Mouse (Mus musculus): ENCODE results near the gene Pi16. TPM values are rescaled to one million over a fixed set of nuclear protein-coding genes. Genes with fewer than 3 reads are reported as not detected.

Pi16 gene
- total RNA-seq, 1 experiment: 0.71 TPM

DNA sequence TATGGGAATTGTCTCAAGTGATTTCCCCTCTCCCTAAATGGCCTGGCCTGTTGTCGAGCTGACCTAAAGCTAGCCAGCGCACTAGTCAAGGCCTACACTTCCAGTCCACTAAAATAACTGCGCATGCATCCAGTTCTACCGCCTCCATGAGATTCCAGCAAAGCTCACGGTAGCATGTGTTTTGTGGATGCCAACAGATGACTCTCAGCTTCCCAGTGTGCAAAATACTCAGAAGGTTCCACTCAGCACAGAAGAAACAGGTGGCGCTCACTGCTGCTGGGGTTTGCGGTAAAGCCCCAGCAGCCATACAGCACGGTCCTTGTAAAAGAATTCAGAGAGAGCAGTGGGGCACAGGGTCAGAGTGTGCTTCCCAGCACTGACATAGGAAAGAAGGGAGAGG lies 5.9 kb upstream of the Pi16 start:
- DNase-seq (ENCODE audit: low read depth, low spot score): no peak
- Histone ChIP-seq H3K9ac (ENCODE audit: insufficient read depth, low read depth, low read length, poor library complexity, severe bottlenecking) (no peak overlapping the region), H3K4me1 (ENCODE audit: control insufficient read depth in 2 of 2, insufficient read depth in 2 of 2, low read length in 2 of 2, poor library complexity in 1 of 2) (no peaks in the 10 kb centered on the region; a peak in 1 of 4 replicates), H3K4me3 (ENCODE audit: insufficient read depth in 1 of 2, low read depth in 1 of 2, low read length in 2 of 2, poor library complexity in 1 of 2, severe bottlenecking in 1 of 2) (no peak overlapping the region), H3K36me3 (ENCODE audit: control insufficient read depth, insufficient read depth, low read length, poor library complexity, severe bottlenecking) (no peaks in the 10 kb centered on the region), H3K27ac (ENCODE audit: insufficient read depth, low read depth, low read length, poor library complexity, severe bottlenecking) (no peak overlapping the region), H3K9me3 (ENCODE audit: control insufficient read depth, insufficient read depth, low read depth, low read length) (no peaks in the 10 kb centered on the region)
- TF ChIP-seq CHD2 (IDR thresholded peaks at IDR 0.05; ENCODE audit: low read depth, low read length) (no peak), ZC3H11A (IDR thresholded peaks at IDR 0.05; ENCODE audit: borderline replicate concordance, low read depth, low read length) (no peak), ZNF384 (IDR thresholded peaks at IDR 0.05; ENCODE audit: low read depth, low read length) (no peak), HCFC1 (IDR thresholded peaks at IDR 0.05; ENCODE audit: borderline replicate concordance, insufficient read depth, low read length) (no peak), MAFK (IDR thresholded peaks at IDR 0.05; ENCODE audit: insufficient read depth, low read depth, low read length) (no peak)
- in situ Hi-C loops (cut with MboI; ENCODE audit: low sequenced_read_pairs in 2 of 2, unreplicated experiment in 2 of 2): no loop called here

DNA sequence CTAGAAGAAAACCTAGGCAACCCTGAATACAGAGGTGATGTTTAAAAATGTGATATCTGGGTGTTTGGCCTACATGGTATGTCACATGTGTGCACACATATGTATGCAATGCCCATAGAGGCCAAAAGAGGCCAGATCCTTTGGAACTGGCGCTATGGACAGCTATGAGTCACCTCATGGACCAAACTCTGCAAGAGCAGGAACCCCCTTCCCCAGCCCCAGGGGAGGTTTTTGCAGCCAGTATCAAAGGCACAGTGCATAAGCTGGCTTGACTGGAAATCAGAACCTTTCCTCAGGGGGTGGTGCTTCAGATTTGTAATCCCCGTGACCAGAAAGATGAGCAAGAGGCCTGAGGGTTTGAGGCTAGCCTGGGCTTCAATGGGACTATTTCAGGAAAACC lies 5.4 kb upstream of the Pi16 start:
- H3K9me3 ChIP-seq (ENCODE audit: control insufficient read depth, insufficient read depth, low read depth, low read length): no peaks in the 10 kb centered on the region
- H3K4me1 ChIP-seq (ENCODE audit: control insufficient read depth in 2 of 2, insufficient read depth in 2 of 2, low read length in 2 of 2, poor library complexity in 1 of 2): no peaks in the 10 kb centered on the region; a peak in 1 of 4 replicates
- in situ Hi-C loops (cut with MboI; ENCODE audit: low sequenced_read_pairs in 2 of 2, unreplicated experiment in 2 of 2): no loop called here
- no peak for DNase-seq (ENCODE audit: low read depth, low spot score)
- TF ChIP-seq MAFK (IDR thresholded peaks at IDR 0.05; ENCODE audit: insufficient read depth, low read depth, low read length) (no peak), ZNF384 (IDR thresholded peaks at IDR 0.05; ENCODE audit: low read depth, low read length) (no peak), CHD2 (IDR thresholded peaks at IDR 0.05; ENCODE audit: low read depth, low read length) (no peak), HCFC1 (IDR thresholded peaks at IDR 0.05; ENCODE audit: borderline replicate concordance, insufficient read depth, low read length) (no peak), ZC3H11A (IDR thresholded peaks at IDR 0.05; ENCODE audit: borderline replicate concordance, low read depth, low read length) (no peak)
- no peak overlapping the region for H3K9ac ChIP-seq (ENCODE audit: insufficient read depth, low read depth, low read length, poor library complexity, severe bottlenecking)
- no peak overlapping the region for H3K27ac ChIP-seq (ENCODE audit: insufficient read depth, low read depth, low read length, poor library complexity, severe bottlenecking)
- no peaks in the 10 kb centered on the region for H3K36me3 ChIP-seq (ENCODE audit: control insufficient read depth, insufficient read depth, low read length, poor library complexity, severe bottlenecking)
- no peak overlapping the region for H3K4me3 ChIP-seq (ENCODE audit: insufficient read depth in 1 of 2, low read depth in 1 of 2, low read length in 2 of 2, poor library complexity in 1 of 2, severe bottlenecking in 1 of 2)

DNA sequence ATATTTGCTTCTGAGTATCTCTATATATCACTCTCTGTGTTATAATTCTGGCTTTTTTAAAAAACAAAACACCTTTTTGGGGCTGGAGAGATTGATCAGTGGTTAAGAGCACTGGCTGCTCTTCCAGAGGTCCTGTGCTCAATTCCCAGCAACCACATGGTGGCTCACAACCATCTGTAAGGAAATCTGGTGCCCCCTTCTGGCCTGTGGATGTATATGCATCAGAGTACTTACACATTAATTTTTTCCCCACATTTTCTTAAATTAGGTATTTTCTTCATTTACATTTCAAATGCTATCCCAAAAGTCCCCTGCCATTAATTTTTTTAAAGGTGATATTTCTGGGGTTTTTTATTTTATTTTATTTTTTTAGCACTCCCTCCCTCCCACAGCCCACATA lies 4.2 kb upstream of the Pi16 start:
- Histone ChIP-seq H3K4me1 (ENCODE audit: control insufficient read depth in 2 of 2, insufficient read depth in 2 of 2, low read length in 2 of 2, poor library complexity in 1 of 2) (no peaks in the 10 kb centered on the region; a peak in 1 of 4 replicates), H3K27ac (ENCODE audit: insufficient read depth, low read depth, low read length, poor library complexity, severe bottlenecking) (no peak overlapping the region), H3K36me3 (ENCODE audit: control insufficient read depth, insufficient read depth, low read length, poor library complexity, severe bottlenecking) (no peaks in the 10 kb centered on the region), H3K9ac (ENCODE audit: insufficient read depth, low read depth, low read length, poor library complexity, severe bottlenecking) (no peak overlapping the region), H3K4me3 (ENCODE audit: insufficient read depth in 1 of 2, low read depth in 1 of 2, low read length in 2 of 2, poor library complexity in 1 of 2, severe bottlenecking in 1 of 2) (no peak overlapping the region), H3K9me3 (ENCODE audit: control insufficient read depth, insufficient read depth, low read depth, low read length) (no peaks in the 10 kb centered on the region)
- DNase-seq (ENCODE audit: low read depth, low spot score): peak; percentile 47
- in situ Hi-C loops (cut with MboI; ENCODE audit: low sequenced_read_pairs in 2 of 2, unreplicated experiment in 2 of 2): no loop called here
- TF ChIP-seq ZNF384 (IDR thresholded peaks at IDR 0.05; ENCODE audit: low read depth, low read length): no peak
- no peak for TF ChIP-seq MAFK (IDR thresholded peaks at IDR 0.05; ENCODE audit: insufficient read depth, low read depth, low read length)
- no peak for TF ChIP-seq CHD2 (IDR thresholded peaks at IDR 0.05; ENCODE audit: low read depth, low read length)
- TF ChIP-seq ZC3H11A (IDR thresholded peaks at IDR 0.05; ENCODE audit: borderline replicate concordance, low read depth, low read length): no peak
- no peak for TF ChIP-seq HCFC1 (IDR thresholded peaks at IDR 0.05; ENCODE audit: borderline replicate concordance, insufficient read depth, low read length)

DNA sequence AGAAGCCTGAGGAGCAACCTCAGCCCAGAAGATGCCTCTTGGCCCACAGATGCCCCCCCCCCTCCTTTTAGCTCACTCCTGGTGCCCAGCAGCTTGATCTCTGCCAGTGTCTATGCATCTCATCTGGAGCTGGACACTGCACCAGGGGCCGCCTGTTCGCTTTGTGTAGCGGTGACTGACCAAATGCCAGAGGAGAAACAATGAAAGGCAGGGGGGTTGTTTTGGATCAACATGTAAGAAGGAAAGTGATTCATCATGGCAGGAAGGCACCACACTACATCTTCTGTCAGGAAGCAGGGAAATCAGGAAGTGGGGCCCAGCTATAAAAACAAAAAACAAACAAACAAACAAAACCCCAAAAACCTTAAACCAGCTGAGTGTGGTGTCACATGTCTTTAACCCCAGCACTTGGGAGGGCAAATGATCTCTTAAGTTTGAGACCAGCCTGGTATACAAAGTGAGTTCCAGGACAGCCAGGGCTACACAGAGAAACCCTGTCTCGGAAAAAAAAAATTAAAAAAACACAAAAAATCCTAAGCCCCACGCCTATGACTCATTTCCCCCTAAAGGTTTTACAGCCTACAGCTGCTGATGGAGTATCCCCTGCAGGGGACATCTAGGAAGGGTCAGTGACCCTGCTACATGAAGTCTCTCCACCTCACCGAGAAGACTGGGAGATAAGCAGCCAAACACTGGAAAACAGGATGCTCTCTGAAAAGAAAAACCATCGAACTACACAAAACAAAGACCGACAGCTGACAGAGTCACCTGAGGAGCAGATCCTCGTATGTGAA lies 1.6 kb upstream of the Pi16 start:
- DNase-seq (ENCODE audit: low read depth, low spot score): no peak
- Histone ChIP-seq H3K27ac (ENCODE audit: insufficient read depth, low read depth, low read length, poor library complexity, severe bottlenecking) (no peak overlapping the region), H3K9me3 (ENCODE audit: control insufficient read depth, insufficient read depth, low read depth, low read length) (no peaks in the 10 kb centered on the region), H3K9ac (ENCODE audit: insufficient read depth, low read depth, low read length, poor library complexity, severe bottlenecking) (no peak overlapping the region), H3K36me3 (ENCODE audit: control insufficient read depth, insufficient read depth, low read length, poor library complexity, severe bottlenecking) (no peaks in the 10 kb centered on the region), H3K4me3 (ENCODE audit: insufficient read depth in 1 of 2, low read depth in 1 of 2, low read length in 2 of 2, poor library complexity in 1 of 2, severe bottlenecking in 1 of 2) (no peak overlapping the region), H3K4me1 (ENCODE audit: control insufficient read depth in 2 of 2, insufficient read depth in 2 of 2, low read length in 2 of 2, poor library complexity in 1 of 2) (no peaks in the 10 kb centered on the region; a peak in 1 of 4 replicates)
- TF ChIP-seq ZNF384 (IDR thresholded peaks at IDR 0.05; ENCODE audit: low read depth, low read length): no peak
- no peak for TF ChIP-seq HCFC1 (IDR thresholded peaks at IDR 0.05; ENCODE audit: borderline replicate concordance, insufficient read depth, low read length)
- TF ChIP-seq CHD2 (IDR thresholded peaks at IDR 0.05; ENCODE audit: low read depth, low read length): no peak
- TF ChIP-seq MAFK (IDR thresholded peaks at IDR 0.05; ENCODE audit: insufficient read depth, low read depth, low read length): no peak
- no peak for TF ChIP-seq ZC3H11A (IDR thresholded peaks at IDR 0.05; ENCODE audit: borderline replicate concordance, low read depth, low read length)
- in situ Hi-C loops (cut with MboI; ENCODE audit: low sequenced_read_pairs in 2 of 2, unreplicated experiment in 2 of 2): no loop called here
